Mouse (Mus musculus) kidney, adult 18-20 months (tissue): ENCODE results near the gene Gpr37l1.
"Not testable (repeated sequence)": the region's sequence is repeated elsewhere in the genome, so short reads cannot be mapped to it uniquely, and the experiment has no call there.

Experiments used
- DNase-seq: peaks from one replicate; pipeline ENCODE4 v3.0.0; 2021

Gene Gpr37l1

GRCm38 (mm10) chr1:135167435-135167834 lies at the start of gene Gpr37l1:
Gene Gpr37l1 (minus strand): TSS chr1:135167681.
- DNase-seq = no peak

- no peak for DNase-seq
These were observed 46.5 kb upstream of the Gpr37l1 start for GRCm38 (mm10) chr1:135213772-135214640.

- no peak for DNase-seq
These were observed 42.9 kb upstream of the Gpr37l1 start for GRCm38 (mm10) chr1:135210421-135210820.

- no peak for DNase-seq
These were observed 41.2 kb upstream of the Gpr37l1 start for GRCm38 (mm10) chr1:135208716-135209115.

- DNase-seq = no peak
These were observed 39.3 kb upstream of the Gpr37l1 start for GRCm38 (mm10) chr1:135206586-135207339.

- DNase-seq = no peak
These were observed 37.8 kb upstream of the Gpr37l1 start for GRCm38 (mm10) chr1:135205257-135205656.

- DNase-seq = no peak
These were observed 37.0 kb upstream of the Gpr37l1 start for GRCm38 (mm10) chr1:135204196-135205126.

- peak; percentile 20 for DNase-seq
These were observed 32.9 kb upstream of the Gpr37l1 start for GRCm38 (mm10) chr1:135200400-135200799.

GRCm38 (mm10) chr1:135199014-135199819 lies 31.7 kb upstream of the Gpr37l1 start:
- peak; percentile 61 for DNase-seq

GRCm38 (mm10) chr1:135198412-135198811 lies 30.9 kb upstream of the Gpr37l1 start:
- no peak for DNase-seq

- peak; percentile 36 for DNase-seq
These were observed 28.5 kb upstream of the Gpr37l1 start for GRCm38 (mm10) chr1:135195907-135196440.

GRCm38 (mm10) chr1:135194335-135194734 lies 26.9 kb upstream of the Gpr37l1 start:
- peak; percentile 43 for DNase-seq

GRCm38 (mm10) chr1:135189186-135189585 lies 21.7 kb upstream of the Gpr37l1 start:
- no peak for DNase-seq

- DNase-seq = no peak
These were observed 20.7 kb upstream of the Gpr37l1 start for GRCm38 (mm10) chr1:135188197-135188596.

GRCm38 (mm10) chr1:135187016-135187415 lies 19.5 kb upstream of the Gpr37l1 start:
- DNase-seq = not testable (repeated sequence)

GRCm38 (mm10) chr1:135186427-135186826 lies 18.9 kb upstream of the Gpr37l1 start:
- DNase-seq = no peak

- no peak for DNase-seq
These were observed 18.5 kb upstream of the Gpr37l1 start for GRCm38 (mm10) chr1:135185936-135186335.

GRCm38 (mm10) chr1:135183941-135184570 lies 16.6 kb upstream of the Gpr37l1 start:
- DNase-seq = no peak

GRCm38 (mm10) chr1:135183448-135183847 lies 16.0 kb upstream of the Gpr37l1 start:
- DNase-seq = peak; percentile 24

- DNase-seq = no peak
These were observed 15.5 kb upstream of the Gpr37l1 start for GRCm38 (mm10) chr1:135182975-135183374.
